Mouse (Mus musculus) thymus, postnatal 25 days (tissue): ENCODE results near the gene Chaf1a.
A peak's percentile ranks its signal among the peaks of the same experiment; 100 is the strongest.

ENCODE experiments used
- DNase-seq: peaks from one replicate; pipeline ENCODE4 v3.0.0; 2022

Gene Chaf1a

DNA sequence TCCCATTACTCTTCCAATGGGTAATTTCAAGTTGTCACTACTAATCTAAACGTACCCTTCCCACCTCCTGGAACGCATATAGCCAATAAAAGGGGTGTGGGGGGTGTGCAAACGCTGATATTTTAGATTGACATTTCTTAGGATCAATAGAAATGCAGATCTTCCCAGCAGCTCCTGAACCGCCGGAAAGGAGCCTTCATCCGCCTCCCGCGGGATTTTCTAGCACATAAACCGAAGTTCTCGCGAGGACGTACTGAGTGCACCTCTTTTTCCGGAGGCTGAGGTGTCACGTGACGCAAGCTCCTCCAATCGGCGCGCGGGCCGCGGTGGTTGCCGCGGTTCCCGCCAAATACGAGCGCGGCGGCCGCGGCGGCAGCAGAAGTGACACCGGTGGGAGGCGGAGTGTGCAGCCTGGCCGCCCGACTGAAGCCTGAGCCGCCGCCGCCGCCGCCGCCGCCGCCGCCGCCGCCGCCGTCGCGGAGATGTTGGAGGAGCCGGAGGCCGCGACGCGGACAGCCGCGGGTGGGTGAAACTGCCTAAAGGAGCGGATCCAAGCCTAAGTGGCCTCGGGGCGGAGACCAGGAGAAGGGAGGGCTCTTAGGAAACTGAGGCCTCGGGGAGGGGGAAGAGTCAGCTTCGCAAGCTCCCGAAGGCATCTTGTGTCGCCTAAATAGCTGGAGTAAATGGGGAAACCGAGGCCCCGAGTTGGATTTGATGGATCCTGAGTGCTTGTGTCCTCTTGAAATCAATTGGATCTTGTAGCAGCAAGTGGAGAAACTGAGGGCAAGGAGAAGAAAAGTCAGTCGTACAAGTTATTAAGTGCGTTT is at the start of gene Chaf1a:
Chaf1a (plus strand) TSS at position 410 of the 827 bp plus-strand sequence.
- DNase-seq, result peak; percentile 96

GRCm38 (mm10) chr17:55996007-55996406 is 44.2 kb upstream of the Chaf1a start:
- no peak for DNase-seq

DNA sequence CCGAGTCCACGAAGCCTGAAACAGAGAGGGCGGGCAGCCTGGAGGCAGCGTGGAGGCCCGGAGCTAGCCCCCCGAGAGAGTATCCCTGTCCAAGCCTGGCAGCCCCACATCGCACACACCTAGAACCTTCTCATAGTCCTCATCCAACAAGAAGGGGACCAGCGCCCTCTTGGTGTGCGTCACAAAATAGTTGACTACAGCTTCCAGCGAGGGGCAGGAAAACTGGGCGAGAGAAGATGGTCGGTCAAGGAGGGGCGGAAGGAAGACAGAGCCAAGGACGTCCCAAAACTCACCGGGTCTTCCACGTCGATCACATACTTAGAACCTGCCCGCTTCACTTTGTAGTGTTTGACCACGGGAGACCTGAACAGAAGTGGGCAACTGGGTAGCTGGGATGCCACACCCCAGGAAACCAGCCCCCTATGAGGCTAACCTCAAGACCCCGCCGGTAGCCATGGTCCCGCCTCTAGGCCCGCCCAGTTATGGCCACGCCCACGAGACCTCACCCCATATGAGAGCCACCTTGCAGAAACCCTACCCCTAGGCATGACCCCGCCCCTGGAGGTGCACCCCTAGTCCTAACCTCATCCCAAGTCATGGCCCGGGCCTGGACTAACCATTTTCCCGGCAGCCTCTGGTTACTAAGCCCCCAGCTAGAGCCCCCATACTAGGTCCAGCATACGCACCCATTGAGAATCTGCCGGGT is 40.3 kb upstream of the Chaf1a start:
- no peak for DNase-seq

DNA sequence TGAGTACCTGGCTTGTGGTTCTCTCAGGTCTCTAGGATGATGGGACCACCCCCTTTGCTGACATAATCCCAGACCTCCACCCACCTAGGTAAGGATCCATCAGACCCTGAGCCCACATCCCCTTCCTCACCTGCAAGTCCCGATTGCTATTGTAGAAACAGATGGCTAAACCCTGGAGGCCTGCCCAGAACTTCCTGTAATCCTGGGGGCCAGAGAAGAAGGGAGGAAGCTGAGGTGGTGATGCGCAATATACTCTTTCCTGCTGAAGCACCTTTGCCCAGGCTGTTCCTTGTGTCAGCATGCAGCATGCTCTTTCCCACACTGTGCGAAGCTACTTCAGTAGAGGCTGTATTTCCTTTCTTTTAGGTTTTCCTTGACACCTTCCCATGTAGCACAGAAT is 37.2 kb upstream of the Chaf1a start:
- no peak for DNase-seq

DNA sequence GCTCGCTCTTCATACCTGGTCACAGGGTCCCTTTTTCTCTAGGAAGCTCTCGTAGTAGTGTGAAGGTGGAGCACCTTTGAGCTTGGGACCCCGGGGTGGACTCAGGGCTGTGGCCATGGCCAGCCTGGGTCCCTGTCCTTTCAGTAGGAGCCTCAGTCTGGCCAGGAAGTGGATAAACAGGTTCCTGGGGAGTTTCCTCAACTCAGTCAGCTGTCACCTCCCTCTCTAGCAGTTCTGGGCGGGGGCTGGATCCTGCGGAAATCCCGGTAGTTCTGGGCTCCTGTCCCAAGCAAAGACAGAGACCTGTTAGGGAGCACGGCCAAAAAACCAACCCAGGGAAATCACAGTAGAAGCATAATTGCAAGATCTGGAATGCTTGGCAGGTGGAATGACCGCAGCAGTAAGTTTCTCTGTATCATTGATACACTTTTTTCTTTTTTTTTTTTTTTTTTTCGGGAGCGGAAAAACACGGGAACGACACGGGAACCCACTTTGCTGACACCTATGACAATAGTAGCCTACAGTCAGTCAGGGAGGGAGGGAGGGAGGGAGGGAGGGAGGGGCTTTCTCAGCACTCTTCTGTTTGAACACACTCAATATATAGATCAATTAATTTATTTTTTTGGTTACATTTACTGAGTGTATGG is 34.7 kb upstream of the Chaf1a start, which contains the start of the genes Stap2 and Mpnd:
Stap2 (minus strand) TSS at position 170 of the 647 bp plus-strand sequence.
Mpnd (plus strand) TSS at position 297 of the 647 bp plus-strand sequence.
- DNase-seq, result no peak

DNA sequence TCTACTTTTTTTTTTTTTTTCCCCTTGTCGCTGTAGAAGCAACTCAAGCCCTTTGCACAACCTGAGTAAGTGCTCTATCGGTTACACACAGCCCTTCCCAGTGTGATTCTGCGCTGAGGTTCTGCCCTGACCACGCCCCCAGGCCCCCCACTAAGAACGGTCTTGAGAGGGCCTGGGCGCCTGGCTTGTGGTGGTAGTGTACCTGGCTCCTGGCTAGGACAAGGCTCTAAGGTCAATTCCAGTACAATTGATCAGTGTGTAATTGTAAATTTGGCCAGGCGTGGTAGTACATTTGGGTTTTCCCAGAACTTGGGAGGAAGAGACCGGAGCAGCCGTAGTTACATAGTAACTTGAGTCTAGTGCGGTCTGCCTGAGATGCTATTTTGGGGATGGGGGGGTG is 33.3 kb upstream of the Chaf1a start:
- no peak for DNase-seq

DNA sequence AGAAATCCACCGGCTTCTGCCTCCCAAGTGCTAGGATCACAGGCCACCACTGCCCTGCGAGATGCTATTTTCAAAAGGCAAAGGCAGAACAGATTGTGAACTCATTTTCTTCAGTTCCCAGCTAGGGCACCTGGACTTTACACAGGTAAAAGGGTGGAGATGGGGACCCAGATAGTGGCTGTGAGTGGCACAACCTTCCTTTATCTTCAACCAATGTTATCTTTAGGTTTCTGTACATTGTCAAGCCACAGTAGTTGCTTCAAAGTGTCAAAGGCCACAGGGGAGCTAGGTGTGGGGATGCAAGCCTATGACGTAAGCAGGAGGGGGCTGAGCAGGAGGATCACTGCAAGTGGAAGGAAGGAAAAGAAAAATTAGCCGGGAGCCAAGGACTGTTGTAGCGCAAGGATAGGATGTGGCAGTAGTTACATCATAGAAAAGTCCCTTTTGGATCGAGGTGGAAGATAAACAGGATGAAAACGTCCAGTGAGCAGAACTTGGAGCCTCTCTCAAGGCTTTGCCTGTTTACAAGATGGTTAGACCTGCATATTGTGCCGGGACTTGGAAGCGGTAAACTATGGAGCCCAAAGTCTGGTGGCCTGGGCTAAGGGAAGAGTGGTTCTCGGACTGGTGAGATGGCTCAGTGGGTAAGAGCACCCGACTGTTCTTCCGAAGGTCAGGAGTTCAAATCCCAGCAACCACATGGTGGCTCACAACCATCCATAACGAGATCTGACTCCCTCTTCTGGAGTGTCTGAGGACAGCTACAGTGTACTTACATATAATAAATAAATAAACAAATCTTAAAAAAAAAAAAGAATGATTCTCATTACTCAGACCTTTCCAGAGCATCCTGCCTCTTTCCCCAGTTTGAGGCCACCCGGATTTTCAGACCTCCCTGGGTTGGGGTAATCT is 32.5 kb upstream of the Chaf1a start:
- no peak for DNase-seq

GRCm38 (mm10) chr17:56008356-56009087 is 31.7 kb upstream of the Chaf1a start:
- peak; percentile 89 for DNase-seq

- peak; percentile 93 for DNase-seq
Observed at GRCm38 (mm10) chr17:56009088-56009961, 30.9 kb upstream of the Chaf1a start.

DNA sequence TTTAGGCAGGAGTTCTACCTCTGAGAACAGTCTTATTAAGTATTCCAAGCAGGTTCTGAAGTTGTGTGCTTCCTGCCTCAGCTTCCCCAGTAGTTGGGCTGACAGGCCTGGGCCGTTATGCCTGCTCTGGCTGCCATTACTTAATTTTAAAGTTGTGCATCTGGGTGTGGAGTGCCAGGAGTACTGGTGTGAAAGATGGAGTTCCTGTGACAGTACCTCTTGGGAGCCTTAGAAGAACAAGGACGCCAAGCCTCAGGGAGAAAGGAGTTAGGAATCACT is 30.3 kb upstream of the Chaf1a start:
- DNase-seq, result no peak

GRCm38 (mm10) chr17:56010255-56010654 is 30.0 kb upstream of the Chaf1a start:
- DNase-seq, result no peak

- peak; percentile 81 for DNase-seq
Observed at GRCm38 (mm10) chr17:56010681-56011080, 29.6 kb upstream of the Chaf1a start.

DNA sequence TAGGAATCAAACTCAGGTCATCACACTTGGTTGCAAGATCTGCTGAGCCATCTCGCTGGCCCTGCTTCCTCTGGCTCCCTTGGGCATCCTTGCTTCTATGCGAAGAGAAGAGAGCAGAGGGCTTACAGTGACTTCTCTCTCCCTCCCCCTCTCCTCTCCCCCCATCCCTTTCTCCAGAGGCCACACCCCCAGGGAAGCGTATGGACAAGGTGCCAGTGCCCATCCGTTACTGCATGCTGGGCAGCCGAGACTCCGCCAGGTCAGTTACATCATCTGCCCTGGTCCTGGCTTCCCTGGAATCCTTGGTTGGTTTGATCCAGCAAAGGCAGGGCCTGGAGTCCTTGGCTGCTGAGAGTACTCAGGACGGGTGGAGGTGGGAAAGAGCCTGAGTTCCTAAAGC is 28.8 kb upstream of the Chaf1a start:
- no peak for DNase-seq

- no peak for DNase-seq
Observed at GRCm38 (mm10) chr17:56015293-56015692, 24.9 kb upstream of the Chaf1a start.

- no peak for DNase-seq
Observed at GRCm38 (mm10) chr17:56016382-56016781, 23.9 kb upstream of the Chaf1a start.

- no peak for DNase-seq
Observed at GRCm38 (mm10) chr17:56016793-56017785, 23.1 kb upstream of the Chaf1a start.

- no peak for DNase-seq
Observed at GRCm38 (mm10) chr17:56017848-56018247, 22.4 kb upstream of the Chaf1a start.

DNA sequence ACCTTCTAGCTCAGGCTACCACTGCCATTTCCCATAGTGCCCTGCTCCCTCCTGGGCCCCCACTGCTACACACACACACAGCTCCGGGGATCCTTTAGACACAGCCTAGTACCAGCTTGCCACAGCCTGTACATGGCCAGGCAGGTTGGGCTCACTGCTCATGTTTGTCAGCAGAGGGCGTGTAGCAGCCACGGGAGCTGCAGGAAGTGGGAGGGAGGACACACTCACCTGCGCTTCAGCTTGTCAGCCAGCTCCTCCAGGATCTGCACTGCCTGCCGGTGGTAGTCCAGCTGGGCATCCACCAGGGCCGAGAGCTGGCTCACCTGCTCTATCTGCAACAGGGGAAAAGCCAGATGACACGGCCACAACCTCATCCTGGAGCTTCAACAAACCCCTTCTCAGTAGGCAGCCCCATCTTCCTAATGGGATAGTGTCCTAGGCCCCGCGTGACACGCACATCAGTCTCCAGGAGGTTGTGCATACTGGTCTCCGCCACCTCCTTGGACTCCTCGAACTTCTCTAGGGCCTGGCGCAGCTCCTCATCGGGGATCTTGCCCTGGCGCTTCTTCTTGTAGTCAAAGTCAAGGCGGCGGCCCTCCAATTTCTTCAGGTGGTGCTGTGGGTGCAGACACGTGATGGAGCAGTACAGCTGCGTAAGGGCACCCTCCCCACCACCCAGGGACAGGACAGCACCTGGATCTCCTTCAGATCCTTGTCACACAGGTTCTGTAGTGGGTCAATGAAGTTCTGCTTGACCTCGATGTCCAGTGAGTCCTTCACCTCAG is 21.7 kb upstream of the Chaf1a start:
- peak; percentile 83 for DNase-seq
